Mouse (Mus musculus) lung, postnatal 4 days (tissue): ENCODE measurements at regions not wholly inside any gene's neighbourhood (a gene's known extent, or its start where the extent isn't known, plus 50 kb on each side); places are given as distances from the start of the nearest gene placed in this dataset.

Experiments
- DNase-seq, 2 experiments: peaks; one replicate each; pipeline ENCODE4 v3.0.0; 2021

GRCm38 (mm10) chr12:22745556-22745955, 1034.5 kb downstream of the Gm10330 start:
- DNase-seq = peak; percentile 29 to 69

DNA sequence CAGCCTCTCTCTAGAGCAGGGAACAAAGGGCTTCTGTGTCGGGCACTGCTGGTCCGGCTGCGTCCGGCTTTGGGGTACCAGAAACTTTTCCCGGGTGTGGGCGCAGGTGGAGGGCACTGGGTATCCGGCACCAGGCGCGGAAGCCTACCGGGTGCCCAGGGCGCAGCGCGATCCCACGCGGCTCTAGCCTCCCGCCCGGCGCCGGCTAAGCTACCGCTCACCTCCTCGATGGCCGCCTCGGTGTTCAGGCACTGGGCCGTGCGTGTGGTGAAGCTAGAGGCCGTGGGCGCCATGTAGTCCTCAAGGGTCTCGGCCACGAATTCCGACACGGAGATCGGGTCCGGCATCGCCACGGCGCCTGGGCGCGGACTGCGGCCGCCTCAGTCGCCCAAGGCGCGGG, 1035.0 kb downstream of the Gm10330 start:
- DNase-seq = peak; percentile 4 to 21
